Mouse (Mus musculus) stomach, embryonic 14.5 days (tissue): ENCODE measurements around the gene Trio. TPM values are rescaled to one million over a fixed set of nuclear protein-coding genes. Genes with fewer than 3 reads are reported as not detected.

Experiments used
- ATAC-seq: fragments of 200-750 bp; cut with Nextera tagmentation; 2 replicates; pipeline ENCODE4 v1.8.0; 2017; ENCODE audit warnings: low read depth, moderate TSS enrichment; ENCODE audit not compliant: insufficient number of reproducible peaks, insufficient read depth, low FRiP score
- H3K27ac ChIP-seq: fragments of 300-500 bp; sonication (generic); 2 replicates; pipeline ENCODE4 v1.5.1; 2014; ENCODE audit warnings: mild to moderate bottlenecking, low read length, moderate library complexity, mixed read lengths
- H3K27me3 ChIP-seq: fragments of 300-500 bp; sonication (generic); 2 replicates; pipeline ENCODE4 v1.6.1; 2014; ENCODE audit warnings: low read length, control low read depth, mixed read lengths; ENCODE audit not compliant: control insufficient read depth, insufficient read depth
- H3K36me3 ChIP-seq: fragments of 300-500 bp; sonication (generic); 2 replicates; pipeline ENCODE4 v1.6.1; 2014; ENCODE audit warnings: mild to moderate bottlenecking, control low read depth, low read length, moderate library complexity, mixed read lengths; ENCODE audit not compliant: control insufficient read depth, insufficient read depth
- H3K4me1 ChIP-seq: fragments of 300-500 bp; sonication (generic); 2 replicates; pipeline ENCODE4 v1.6.1; 2014; ENCODE audit warnings: low read length, control low read depth, mixed read lengths; ENCODE audit not compliant: control insufficient read depth, insufficient read depth
- H3K4me2 ChIP-seq: fragments of 300-500 bp; sonication (generic); replicated peaks from 2 replicates; pipeline ENCODE4 v1.6.1; 2014; ENCODE audit warnings: low read depth, low read length, control low read depth
- H3K4me3 ChIP-seq: fragments of 300-500 bp; sonication (generic); 2 replicates; pipeline ENCODE4 v1.5.1; 2014; ENCODE audit warnings: low read depth, low read length, control low read depth
- H3K9ac ChIP-seq: fragments of 300-500 bp; sonication (generic); replicated peaks from 2 replicates; pipeline ENCODE4 v1.6.1; 2014; ENCODE audit warnings: low read depth, mild to moderate bottlenecking, control low read depth, low read length, moderate library complexity, mixed read lengths
- H3K9me3 ChIP-seq: fragments of 300-500 bp; sonication (generic); 2 replicates; pipeline ENCODE4 v1.6.1; 2016; ENCODE audit warnings: low read depth, low read length, control low read depth; ENCODE audit not compliant: control insufficient read depth
- WGBS: fragments of 180-500 bp; shearing (Covaris S2); extraction: QIAGEN DNeasy Blood & Tissue Kit; methylation state at CpG from one replicate; pipeline ENCODE4 v1.1.7; 2014; 5-methylcytosine and 5-hydroxymethylcytosine counted together
- polyA plus RNA-seq: library from polyadenylated mRNA; unstranded; fragments of >200 nt; fragmentation: Nextera tagmentation; extraction: Ambion mirVana; gene quantifications from 2 replicates; pipeline ENCODE4 v1.2.1, GENCODE M21; 2014

Gene Trio
- polyA plus RNA-seq, 1 experiment from 2014 or later = 54.2 TPM

GRCm38 (mm10) chr15:27911196-27911595 is 114.5 kb downstream of the Trio start:
- 66% methylated on average over 9 of the region's 9 CpGs for WGBS
- no peak overlapping the region for H3K4me3 ChIP-seq
- peaks cover 3% of the 10 kb centered on the region; the same call in 1 of the 2 replicates for H3K4me1 ChIP-seq
- H3K4me2 ChIP-seq = no peak overlapping the region
- peaks cover 11% of the 10 kb centered on the region; the same call in 1 of the 2 replicates for H3K36me3 ChIP-seq
- no peak overlapping the region for H3K27ac ChIP-seq
- H3K9me3 ChIP-seq = no peaks in the 10 kb centered on the region
- no peaks in the 10 kb centered on the region for H3K27me3 ChIP-seq
- H3K9ac ChIP-seq = no peak overlapping the region
- ATAC-seq = no peak

GRCm38 (mm10) chr15:27910179-27910578 is 115.5 kb downstream of the Trio start:
- H3K36me3 ChIP-seq = peaks cover 11% of the 10 kb centered on the region; the same call in 1 of the 2 replicates
- no peak overlapping the region for H3K9ac ChIP-seq
- H3K4me2 ChIP-seq = no peak overlapping the region
- H3K4me1 ChIP-seq = peaks cover 3% of the 10 kb centered on the region; the same call in 1 of the 2 replicates
- 71% methylated on average over 7 of the region's 7 CpGs for WGBS
- ATAC-seq = no peak
- H3K9me3 ChIP-seq = no peaks in the 10 kb centered on the region
- H3K27ac ChIP-seq = no peak overlapping the region
- no peak overlapping the region for H3K4me3 ChIP-seq
- H3K27me3 ChIP-seq = no peaks in the 10 kb centered on the region

GRCm38 (mm10) chr15:27907649-27908048 is 118.0 kb downstream of the Trio start:
- Histone ChIP-seq H3K4me2 (no peak overlapping the region), H3K4me1 (peaks cover 3% of the 10 kb centered on the region; the same call in 1 of the 2 replicates), H3K36me3 (peaks cover 17% of the 10 kb centered on the region; the same call in 1 of the 2 replicates), H3K27ac (no peak overlapping the region), H3K27me3 (no peaks in the 10 kb centered on the region), H3K4me3 (no peak overlapping the region), H3K9ac (no peak overlapping the region), H3K9me3 (no peaks in the 10 kb centered on the region)
- ATAC-seq = no peak
- 40% methylated on average over 5 of the region's 5 CpGs for WGBS

GRCm38 (mm10) chr15:27906409-27906808 is 119.2 kb downstream of the Trio start:
- no peaks in the 10 kb centered on the region for H3K9me3 ChIP-seq

GRCm38 (mm10) chr15:27905341-27905740 is 120.3 kb downstream of the Trio start:
- peaks cover 3% of the 10 kb centered on the region; the same call in 1 of the 2 replicates for H3K4me1 ChIP-seq
- H3K4me2 ChIP-seq = no peak overlapping the region
- H3K27me3 ChIP-seq = no peaks in the 10 kb centered on the region
- no peak for ATAC-seq
- 78% methylated on average over 6 of the region's 6 CpGs for WGBS
- no peak overlapping the region for H3K9ac ChIP-seq
- H3K4me3 ChIP-seq = no peak overlapping the region
- H3K36me3 ChIP-seq = peaks cover 25% of the 10 kb centered on the region; the same call in 1 of the 2 replicates
- H3K9me3 ChIP-seq = no peaks in the 10 kb centered on the region
- H3K27ac ChIP-seq = no peak overlapping the region

More at GRCm38 (mm10) chr15:27906409-27906808, 119.2 kb downstream of the Trio start:
- peaks cover 21% of the 10 kb centered on the region; the same call in 1 of the 2 replicates for H3K36me3 ChIP-seq
- H3K4me2 ChIP-seq = no peak overlapping the region
- no peak for ATAC-seq
- WGBS = 67% methylated on average over 4 of the region's 4 CpGs
- H3K4me1 ChIP-seq = peaks cover 3% of the 10 kb centered on the region; the same call in 1 of the 2 replicates
- no peak overlapping the region for H3K4me3 ChIP-seq
- no peaks in the 10 kb centered on the region for H3K27me3 ChIP-seq
- H3K9ac ChIP-seq = no peak overlapping the region
- H3K27ac ChIP-seq = no peak overlapping the region

GRCm38 (mm10) chr15:27904346-27905005 is 121.2 kb downstream of the Trio start:
- 81% methylated on average over 16 of the region's 16 CpGs for WGBS
- H3K27ac ChIP-seq = no peak overlapping the region
- ATAC-seq = no peak
- H3K9me3 ChIP-seq = no peaks in the 10 kb centered on the region
- H3K27me3 ChIP-seq = no peaks in the 10 kb centered on the region
- H3K36me3 ChIP-seq = peaks cover 28% of the 10 kb centered on the region; the same call in 1 of the 2 replicates
- no peak overlapping the region for H3K9ac ChIP-seq
- peaks cover 3% of the 10 kb centered on the region; the same call in 1 of the 2 replicates for H3K4me1 ChIP-seq
- no peak overlapping the region for H3K4me2 ChIP-seq
- no peak overlapping the region for H3K4me3 ChIP-seq

GRCm38 (mm10) chr15:27901200-27901599 is 124.4 kb downstream of the Trio start:
- Histone ChIP-seq H3K36me3 (peaks cover 33% of the 10 kb centered on the region; the same call in 1 of the 2 replicates), H3K9ac (no peak overlapping the region), H3K4me3 (no peak overlapping the region), H3K4me2 (no peak overlapping the region), H3K27ac (no peak overlapping the region), H3K4me1 (peaks cover 4% of the 10 kb centered on the region; the same call in 1 of the 2 replicates), H3K27me3 (no peaks in the 10 kb centered on the region), H3K9me3 (no peaks in the 10 kb centered on the region)
- ATAC-seq = no peak
- 85% methylated on average over 15 of the region's 15 CpGs for WGBS

GRCm38 (mm10) chr15:27898795-27899406 is 126.7 kb downstream of the Trio start:
- no peaks in the 10 kb centered on the region for H3K9me3 ChIP-seq
- WGBS = 74% methylated on average over 6 of the region's 6 CpGs
- no peak overlapping the region for H3K27ac ChIP-seq
- no peaks in the 10 kb centered on the region for H3K27me3 ChIP-seq
- no peak overlapping the region for H3K9ac ChIP-seq
- no peak overlapping the region for H3K4me2 ChIP-seq
- ATAC-seq = no peak
- H3K36me3 ChIP-seq = peaks cover 39% of the 10 kb centered on the region; the same call in 1 of the 2 replicates
- H3K4me1 ChIP-seq = peaks cover 4% of the 10 kb centered on the region; the same call in 1 of the 2 replicates
- no peak overlapping the region for H3K4me3 ChIP-seq
